Mouse (Mus musculus) right cerebral cortex, adult 18-20 months (tissue): ENCODE results near the gene 6430550D23Rik.

Source experiments
- DNase-seq: peaks from one replicate; pipeline ENCODE4 v3.0.0; 2022; ENCODE audit warnings: mixed read lengths

Gene 6430550D23Rik

DNA sequence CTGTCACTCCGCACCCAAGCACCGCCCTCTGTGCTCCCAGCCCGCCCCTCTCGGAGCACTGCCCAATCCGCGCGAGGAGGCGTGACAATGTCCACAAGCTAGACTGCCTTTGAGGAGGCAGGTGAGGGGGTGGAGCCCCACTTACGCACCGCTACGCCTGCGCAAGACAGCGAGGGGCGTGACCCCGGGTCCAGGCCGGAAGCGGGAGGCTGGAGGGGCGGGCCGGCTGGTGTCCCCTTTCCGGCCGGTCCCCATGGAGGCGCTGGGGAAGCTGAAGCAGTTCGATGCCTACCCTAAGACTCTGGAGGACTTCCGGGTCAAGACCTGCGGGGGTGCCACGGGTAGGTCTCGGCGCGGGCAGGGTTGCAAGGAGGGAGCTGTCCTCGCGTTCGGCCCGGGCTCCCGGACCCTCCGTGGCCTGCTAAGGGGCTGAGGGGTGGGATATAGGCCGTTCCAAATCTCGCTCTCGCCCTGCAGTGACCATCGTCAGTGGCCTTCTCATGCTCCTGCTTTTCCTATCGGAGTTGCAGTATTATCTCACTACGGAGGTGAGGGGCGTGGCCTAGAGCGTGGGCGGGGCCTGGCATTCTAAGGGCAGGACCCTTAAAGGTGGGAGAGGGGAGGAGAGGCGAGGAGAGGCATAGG lies at the start of gene 6430550D23Rik, which contains the start of gene Ergic3:
Gene 6430550D23Rik (minus strand): TSS at position 90 of the 645 bp plus-strand sequence.
Gene Ergic3 (plus strand): TSS at position 158 of the 645 bp plus-strand sequence.
- DNase-seq = peak; percentile 98

DNA sequence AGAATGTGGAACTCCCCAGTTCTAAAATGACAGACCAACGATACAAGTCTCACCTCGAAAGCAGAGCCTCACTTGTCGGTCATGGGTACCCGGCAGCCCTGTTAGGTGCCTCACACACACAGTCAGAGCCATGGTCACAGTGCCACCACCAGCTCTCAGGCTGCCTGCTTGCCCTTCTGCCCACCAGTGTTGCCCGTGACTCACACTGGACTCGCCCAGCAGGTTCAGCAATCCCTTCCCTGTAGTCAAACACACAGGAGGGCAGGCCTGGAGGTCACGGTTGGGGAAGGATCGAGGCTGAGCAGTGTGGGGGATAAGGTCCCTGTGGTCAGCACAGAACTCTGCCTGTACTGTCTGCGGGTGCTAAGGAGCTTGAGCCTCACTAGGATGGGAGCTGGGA lies 45.0 kb upstream of the 6430550D23Rik start, which contains the start of gene Fer1l4:
Gene Fer1l4 (minus strand): TSS at position 132 of the 400 bp plus-strand sequence.
- DNase-seq = no peak

DNA sequence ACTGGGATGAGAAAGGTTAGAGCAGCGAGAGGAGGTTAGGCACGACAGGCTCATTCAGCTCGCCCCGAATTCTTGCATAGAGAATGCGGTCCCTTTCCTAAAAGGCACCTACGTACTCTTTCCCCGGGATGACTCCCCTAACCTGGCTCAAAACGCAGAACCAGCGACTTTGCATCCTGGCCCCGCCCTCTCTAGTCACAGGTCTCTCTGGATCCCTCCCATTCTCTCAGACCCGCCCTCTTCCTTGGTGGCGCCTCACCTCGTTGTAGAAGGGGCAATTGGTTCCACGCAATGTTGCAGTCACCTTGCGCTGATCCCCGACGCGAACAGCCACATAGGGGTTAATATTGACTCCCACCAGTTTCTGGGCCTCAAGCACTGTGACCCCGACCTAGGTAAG lies 40.2 kb upstream of the 6430550D23Rik start:
- DNase-seq = no peak

DNA sequence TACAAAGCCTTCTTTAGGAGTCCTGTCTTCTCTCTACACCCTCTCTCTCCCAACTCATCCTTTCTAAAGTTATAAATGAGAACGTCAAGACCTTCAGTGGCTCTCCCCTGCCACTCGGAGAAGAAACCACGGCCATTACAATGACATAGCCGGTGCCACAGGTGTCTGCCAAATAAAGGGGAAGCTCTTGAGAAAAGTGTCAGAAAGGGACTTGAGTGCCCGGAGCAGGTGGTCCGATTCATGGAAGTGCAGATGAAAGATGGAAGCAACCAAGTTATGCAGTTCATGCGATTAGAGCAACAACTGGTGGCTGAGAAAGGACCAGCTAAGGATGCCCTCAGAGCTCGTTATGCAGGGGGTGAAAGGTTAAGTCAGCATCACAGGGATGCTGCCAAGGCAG lies 35.1 kb upstream of the 6430550D23Rik start:
- no peak for DNase-seq

DNA sequence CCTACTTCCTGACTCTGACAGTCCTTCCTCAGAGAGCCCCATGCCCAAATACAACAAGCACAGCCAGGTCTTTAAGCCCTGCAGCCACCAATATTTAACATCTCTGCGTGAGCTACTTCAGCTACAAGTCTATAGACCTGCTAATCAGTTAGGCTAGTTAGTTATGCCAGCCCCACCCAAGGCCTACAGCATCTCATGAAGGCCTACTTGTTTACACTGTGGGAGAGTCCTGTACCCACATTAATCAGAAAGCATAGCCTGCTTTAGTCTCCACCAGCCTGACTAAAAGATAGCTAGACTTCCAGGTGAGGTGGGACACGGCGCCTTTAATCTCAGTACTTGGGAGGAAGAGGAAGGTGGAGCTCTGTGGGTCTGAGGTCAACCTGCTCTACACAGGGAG lies 31.6 kb upstream of the 6430550D23Rik start:
- DNase-seq = no peak

DNA sequence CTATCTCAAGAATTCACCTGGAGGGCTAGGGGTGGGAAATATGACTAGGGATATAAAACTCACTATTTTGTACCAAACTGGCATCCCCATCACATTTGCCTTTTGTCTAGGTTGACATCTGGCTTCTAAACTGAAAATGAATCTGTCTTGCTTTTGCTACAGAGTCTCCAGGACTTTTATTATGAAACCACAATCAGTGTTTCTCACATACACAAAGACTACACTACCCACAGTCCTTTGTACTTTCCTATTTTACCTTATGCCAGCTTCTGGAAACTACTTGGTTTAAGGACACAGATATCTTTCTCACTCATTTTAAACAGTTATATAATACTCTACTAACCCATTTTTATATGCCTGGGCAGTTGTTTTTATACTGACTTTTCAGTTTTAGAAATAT lies 17.7 kb upstream of the 6430550D23Rik start:
- no peak for DNase-seq

DNA sequence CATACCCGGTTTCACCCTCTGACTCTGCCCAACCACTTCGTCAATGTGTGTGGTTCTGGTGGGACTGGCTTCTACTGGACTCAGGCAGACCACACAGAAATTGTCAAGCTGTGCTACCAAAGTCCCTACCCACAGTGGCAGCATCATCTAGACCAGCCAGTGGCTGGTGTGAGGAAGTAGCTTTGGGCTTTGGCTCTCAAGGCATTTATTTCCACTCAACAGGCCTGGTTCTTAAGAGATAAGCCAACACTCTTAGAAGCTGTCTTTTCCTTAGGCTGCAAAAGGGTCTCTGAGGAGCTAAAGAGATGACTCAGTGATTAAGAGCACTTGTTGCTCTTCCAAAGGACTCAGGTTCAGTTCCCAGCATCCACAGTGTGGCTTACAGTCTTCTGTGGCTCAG lies 14.0 kb upstream of the 6430550D23Rik start:
- no peak for DNase-seq

DNA sequence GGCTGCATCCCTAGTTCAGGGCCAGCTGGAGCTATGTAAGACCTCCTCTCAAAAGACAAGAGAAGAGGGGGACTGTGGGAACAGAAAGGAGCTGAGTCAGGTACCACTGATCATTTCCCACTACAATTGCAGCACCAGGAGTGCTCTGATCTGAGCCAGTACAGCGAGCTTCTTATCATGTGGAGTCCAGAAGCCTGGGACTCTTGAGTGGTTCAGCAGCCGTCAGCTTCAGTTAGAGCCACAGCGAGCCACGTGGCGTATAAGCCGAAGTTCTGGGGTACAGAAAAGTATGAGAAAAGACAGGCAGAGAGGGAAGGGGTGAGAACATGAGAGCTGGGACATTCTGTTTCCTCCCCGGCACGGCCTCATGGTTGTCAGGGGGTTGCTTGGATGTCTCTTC lies 13.4 kb upstream of the 6430550D23Rik start:
- no peak for DNase-seq

DNA sequence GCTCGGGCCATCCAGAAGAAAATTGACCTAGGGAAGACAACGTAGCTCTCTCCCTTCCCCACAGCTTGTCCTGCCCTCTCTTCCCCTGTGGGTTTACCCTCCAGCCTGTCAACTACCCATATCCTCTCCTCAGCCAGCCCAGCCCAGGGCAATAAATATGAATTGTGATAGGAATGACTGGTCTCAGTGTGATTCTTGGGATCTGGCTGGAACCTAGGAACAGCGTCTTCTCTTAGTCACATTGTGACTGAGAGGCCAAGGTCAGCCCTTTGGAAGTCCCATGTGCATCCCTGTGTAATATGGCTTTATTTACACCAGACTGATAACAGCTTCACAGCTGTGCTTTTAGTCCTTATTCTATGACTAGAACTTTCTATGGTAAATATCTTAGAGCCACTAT lies 10.3 kb upstream of the 6430550D23Rik start:
- DNase-seq = no peak

DNA sequence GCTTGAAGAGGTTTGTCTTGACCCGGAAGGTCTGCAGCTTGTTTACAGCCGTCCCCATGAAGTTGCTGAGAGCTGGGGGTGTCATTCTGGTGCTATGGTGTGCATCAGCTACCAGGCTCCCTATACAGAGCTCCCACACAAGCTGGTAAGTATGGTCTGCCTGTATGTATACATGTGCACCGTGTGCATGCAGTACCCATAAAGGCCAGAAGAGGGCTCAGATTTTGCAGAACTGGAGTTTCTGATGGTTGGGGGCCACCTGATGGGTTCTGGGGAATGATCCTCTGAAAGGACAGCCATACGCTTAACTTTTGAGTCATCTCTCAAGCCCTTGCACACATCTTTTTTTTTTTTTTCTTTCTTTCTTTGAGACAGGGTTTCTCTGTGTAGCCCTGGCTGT lies 2.4 kb downstream of the 6430550D23Rik start:
- no peak for DNase-seq

DNA sequence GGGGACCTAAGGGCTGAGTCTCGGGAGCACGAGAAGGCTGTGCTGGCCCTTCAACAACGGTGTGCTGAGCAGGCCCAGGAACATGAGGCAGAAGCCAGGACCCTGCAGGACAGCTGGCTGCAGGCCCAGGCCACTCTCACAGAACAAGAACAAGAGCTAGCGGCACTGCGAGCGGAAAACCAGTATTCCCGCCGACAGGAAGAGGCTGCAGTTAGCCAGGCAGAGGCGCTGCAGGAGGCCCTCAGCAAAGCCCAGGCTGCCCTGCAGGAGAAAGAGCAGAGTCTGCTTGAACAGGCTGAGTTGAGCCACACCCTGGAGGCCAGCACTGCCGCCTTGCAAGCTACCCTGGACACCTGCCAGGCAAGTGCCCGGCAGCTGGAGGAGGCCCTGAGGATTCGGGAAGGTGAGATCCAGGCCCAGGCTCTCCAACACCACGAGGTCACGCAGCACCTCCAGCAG lies 15.9 kb downstream of the 6430550D23Rik start:
- peak; percentile 55 for DNase-seq

DNA sequence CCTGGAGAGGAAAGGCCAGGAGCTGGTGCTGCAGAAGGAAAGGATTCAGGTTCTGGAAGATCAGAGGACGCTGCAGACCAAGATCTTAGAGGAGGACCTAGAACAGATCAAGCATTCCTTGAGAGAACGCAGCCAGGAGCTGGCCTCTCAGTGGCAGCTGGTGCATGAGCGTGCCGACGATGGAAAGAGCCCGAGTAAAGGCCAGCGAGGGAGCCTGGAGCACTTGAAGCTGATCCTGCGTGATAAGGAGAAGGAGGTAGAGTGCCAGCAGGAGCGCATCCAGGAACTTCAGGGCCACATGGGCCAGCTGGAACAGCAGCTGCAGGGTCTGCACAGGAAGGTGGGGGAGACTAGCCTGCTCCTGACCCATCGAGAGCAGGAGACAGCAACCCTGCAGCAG lies 16.6 kb downstream of the 6430550D23Rik start:
- DNase-seq = no peak

DNA sequence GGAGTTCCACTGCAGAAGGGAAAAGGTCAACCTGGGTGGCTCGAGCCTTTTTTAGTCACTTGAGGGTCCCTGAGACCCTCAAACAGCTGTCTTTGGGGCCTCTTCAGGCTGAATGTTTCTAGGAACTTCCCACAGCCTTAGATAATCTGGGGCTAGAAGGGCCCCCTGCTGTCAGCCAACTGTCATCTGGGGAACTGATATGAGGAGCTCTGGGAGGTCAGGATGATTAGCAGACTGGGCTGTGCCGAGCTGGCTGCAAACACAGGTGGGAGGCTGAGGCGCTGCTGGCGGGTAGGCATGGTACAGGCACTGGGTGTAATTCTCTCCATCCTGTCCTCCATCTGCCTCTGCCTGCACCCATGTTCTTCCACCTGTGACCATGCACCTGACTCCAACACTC lies 18.7 kb downstream of the 6430550D23Rik start:
- no peak for DNase-seq

DNA sequence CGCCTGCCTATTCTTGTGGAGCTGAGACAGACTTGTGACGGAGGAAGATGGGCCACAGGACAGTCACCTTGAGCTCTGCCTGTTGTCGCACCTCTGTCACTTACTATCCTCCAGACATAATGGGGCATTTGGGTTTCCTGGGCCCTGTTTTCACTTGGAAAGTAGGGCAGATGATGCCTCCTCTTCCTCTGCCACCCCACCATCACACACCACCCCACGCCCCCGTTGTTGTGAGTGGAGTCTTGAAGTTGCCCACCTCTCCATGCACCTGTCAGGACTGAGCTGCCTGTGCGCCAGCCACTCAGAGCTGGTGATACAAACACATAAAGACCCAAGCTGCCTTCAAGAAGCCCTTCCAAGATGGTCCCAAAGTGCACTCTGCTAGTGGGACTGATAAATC lies 20.6 kb downstream of the 6430550D23Rik start:
- no peak for DNase-seq

DNA sequence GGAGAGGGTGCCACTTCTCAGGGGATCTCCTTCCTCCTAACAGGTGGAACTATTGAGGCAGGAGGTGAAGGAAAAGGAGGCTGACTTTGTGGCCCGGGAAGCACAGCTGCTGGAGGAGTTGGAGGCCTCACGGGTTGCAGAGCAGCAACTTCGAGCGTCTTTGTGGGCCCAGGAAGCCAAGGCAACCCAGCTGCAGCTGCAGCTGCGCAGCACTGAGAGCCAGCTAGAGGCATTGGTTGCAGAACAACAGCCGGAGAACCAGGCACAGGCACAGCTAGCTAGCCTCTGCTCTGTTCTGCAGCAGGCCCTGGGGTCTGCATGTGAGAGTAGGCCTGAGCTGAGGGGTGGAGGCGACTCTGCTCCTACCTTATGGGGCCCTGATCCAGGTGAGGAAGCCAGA lies 22.0 kb downstream of the 6430550D23Rik start:
- no peak for DNase-seq

DNA sequence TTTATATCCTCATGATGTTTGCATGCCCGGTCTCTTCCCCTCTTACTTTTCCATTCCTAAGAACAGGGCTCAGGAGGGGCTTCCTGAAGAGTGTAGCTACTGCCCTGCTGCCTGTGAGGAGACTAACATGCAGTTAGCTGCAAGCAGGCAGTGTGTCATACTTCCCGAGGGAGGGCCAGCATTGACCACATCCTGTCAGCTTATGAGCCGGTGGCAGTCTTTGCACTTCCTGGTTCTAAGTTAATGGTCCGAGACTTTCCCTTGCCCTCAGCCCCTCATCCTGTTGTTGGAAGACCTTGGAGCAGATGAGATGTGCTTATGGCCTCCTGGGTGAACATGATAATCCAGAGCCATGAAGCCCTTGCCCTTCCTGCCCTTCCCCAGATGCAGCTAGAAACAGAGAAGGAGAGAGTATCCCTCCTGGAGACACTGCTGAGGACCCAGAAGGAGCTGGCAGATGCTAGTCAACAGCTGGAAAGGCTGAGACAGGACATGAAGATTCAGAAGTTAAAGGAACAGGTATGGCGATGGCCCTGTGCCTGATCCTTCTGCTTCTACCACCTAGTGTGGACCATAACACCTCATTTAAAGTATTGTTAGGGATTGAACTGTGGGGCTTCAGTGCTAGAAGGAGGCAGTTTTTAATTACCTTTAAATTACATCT lies 28.3 kb downstream of the 6430550D23Rik start:
- no peak for DNase-seq

DNA sequence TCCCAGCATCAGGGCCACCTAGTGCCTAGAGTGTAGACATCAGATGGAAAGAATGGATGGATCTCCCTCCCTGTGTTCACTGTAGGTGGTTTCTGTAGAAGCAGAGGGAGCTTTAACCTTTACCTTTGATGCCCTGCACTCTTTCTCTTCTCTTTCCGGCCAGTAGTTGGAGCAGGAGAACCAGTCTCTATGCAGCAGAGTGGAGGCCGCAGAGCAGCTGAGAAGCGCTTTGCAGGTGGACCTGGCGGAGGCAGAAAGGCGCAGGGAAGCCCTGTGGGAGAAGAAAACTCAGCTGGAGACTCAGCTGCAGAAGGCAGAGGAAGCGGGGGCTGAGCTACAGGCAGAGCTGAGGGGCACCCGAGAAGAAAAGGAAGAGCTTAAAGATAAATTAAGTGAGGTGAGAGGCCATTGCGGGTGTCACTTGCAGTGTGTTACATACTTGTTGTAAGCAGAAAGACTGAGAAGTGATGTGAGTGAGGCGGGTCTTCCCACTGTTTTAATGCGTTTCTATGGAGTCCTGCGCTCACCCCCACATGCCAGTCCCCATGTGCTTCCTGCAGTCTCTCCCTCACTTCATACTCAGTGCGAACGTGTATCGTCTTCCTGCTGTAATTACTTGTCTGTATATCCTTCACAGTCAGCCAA lies 33.6 kb downstream of the 6430550D23Rik start:
- peak; percentile 25 for DNase-seq

DNA sequence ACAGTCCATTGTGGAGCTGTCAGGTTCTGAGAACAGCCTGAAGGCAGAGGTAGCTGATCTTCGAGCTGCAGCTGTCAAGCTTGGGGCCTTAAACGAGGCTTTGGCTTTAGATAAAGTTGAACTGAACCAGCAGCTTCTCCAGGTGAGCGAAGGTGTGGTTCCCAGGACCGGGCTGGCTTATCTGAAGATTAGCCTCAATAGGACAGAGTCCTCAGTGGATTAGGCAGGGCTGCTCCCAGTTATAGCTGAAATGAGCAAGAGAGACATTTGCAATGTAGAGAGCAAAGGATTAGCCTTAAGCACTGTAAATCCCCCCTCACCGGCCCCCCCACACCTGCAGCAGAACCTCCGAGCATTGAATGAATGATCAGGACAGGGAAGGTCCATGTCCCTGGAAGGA lies 34.4 kb downstream of the 6430550D23Rik start:
- no peak for DNase-seq

DNA sequence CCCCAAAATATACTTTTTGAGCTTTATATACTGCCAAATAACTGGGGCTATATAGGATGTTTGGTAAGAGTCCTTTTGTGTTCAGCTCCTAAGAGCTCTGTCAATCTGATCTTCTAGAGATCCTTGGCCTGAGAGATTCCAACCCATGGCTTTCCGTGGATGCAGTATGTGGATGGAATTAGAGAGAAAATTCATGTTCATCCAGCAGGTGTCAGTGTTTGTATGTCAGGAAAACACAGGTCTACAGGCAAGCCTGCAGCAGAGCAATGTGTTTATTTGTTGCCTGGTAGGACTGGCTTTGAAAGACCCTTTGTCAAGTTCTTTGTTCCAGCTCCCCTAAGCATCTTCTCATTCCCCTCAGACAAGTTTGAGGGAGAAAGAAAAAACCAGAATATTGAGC lies 44.8 kb downstream of the 6430550D23Rik start:
- no peak for DNase-seq

DNA sequence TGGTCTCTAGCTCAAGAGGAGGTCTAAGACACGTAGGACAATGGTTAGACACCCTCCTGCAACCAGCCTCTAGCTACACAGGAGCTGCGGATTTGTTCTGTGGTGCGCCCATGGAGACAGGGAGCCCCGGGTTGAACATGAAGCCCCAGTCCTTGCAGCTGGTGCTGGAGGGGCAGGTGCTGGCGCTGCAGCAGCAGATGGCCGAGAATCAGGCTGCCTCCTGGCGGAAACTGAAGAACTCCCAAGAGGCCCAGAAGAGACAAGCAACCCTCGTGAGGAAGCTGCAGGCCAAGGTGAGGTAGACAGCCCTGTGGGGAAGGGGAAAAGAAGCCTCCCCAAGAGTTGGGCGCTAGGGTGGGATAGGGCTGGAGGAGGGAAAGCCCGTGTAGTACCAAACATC lies 45.9 kb downstream of the 6430550D23Rik start:
- DNase-seq = no peak

DNA sequence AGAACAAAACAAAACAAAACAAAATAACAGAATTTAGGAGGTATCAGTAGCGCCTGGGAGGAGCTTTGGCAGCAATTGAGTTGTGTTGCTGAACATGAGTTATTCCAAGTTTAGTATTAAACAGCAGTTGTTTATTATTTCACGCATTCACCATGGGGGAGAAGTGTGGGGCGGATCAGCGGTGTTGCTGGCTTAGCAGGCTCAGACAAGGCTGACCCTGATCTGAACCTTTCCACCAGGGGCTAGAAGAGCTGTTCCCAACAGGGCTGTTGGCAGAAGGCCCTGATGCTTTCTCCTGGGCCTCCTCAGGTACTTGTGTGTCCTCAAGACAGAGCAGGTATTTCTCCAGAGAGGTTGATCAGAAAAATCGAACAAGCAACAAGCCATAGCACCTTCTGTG lies 47.8 kb downstream of the 6430550D23Rik start:
- DNase-seq = no peak

DNA sequence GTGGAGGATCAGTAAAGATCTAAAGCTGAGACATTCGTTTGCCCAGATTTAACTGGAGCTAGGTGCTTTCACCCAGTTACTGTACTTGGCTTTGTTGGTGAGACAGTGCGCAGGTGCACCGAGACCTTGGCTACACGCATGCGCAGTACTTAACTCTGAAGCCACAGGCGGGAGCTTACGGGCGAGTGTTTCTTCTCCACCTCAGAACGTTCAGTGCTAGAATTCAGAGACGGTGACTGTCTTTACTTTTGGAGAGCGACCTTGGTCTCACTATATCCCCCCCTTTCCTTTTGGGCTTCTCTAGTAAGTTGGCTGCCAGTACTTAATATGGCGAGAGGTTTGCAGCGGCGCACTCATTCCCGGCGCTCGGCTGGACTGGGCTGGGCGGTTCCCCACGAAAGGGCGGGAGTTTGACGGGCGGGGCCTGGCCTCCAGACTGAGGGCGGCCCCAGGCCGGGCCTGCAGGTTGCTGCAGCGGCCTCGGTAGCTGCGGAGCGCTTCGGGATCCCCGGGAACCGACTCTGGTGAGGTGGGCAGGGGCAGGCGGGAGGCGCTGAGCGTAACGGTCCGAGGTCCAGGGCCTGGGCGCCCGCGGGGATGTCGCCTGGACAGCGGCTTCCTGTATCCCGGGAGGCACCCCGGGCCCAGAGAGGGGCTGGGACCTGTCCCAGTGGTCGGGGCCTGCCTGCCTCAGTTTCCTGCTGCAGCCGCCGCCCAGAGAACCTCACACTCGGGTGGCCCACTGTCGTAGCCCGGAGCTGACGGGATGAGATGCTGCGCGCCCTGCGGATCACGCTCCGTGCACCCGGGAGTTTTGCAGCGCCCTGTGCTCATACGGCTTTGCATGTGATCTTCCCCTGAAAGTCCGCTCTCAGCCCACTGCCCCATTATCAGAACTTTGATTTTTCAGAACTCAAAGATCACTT lies 51.4 kb downstream of the 6430550D23Rik start, which contains the start of gene Cep250:
Gene Cep250 (plus strand): TSS at position 325 of the 926 bp plus-strand sequence.
- DNase-seq = peak; percentile 89

DNA sequence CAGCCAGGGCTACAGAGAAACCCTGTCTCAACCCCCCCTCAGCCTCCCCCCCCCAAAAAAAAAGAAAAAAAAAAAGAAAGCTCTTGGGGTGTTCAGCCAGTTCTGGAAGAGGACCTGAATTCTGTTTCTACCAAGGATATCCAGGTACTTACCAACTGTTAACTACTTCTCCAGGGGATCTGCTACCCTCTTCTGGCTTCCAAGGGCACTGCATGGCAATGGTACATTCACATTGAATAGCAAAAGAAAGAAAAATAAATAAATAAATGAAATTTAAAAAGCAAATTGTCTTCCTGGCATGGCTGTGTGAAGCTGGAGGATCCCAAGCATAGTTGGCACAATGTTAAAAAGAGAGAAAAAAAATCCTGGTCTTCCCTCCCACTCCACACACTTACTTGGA lies 55.8 kb downstream of the 6430550D23Rik start:
- DNase-seq = peak; percentile 66
